Mouse (Mus musculus) lung, postnatal 0 days (tissue): ENCODE measurements around the gene Nisch.

Experiments used
- CTCF ChIP-seq: IDR thresholded peaks from 2 replicates; pipeline ENCODE4 v1.5.1; 2016; ENCODE audit warnings: antibody characterized with exemption, mild to moderate bottlenecking
- EP300 ChIP-seq: IDR thresholded peaks from 2 replicates; pipeline ENCODE4 v1.6.1; 2016; ENCODE audit warnings: antibody characterized with exemption, mild to moderate bottlenecking, control low read depth

GRCm38 (mm10) chr14:31189348-31189747 is 27.4 kb downstream of the Nisch start:
- no peak for TF ChIP-seq EP300
- no peak for TF ChIP-seq CTCF
